Mouse (Mus musculus): Measurements from ENCODE around the gene Smpd4. TPM values are rescaled to one million over a fixed set of nuclear protein-coding genes. Genes with fewer than 3 reads are reported as not detected.

Gene Smpd4
- polyA plus RNA-seq, 1 experiment = 113 TPM

DNA sequence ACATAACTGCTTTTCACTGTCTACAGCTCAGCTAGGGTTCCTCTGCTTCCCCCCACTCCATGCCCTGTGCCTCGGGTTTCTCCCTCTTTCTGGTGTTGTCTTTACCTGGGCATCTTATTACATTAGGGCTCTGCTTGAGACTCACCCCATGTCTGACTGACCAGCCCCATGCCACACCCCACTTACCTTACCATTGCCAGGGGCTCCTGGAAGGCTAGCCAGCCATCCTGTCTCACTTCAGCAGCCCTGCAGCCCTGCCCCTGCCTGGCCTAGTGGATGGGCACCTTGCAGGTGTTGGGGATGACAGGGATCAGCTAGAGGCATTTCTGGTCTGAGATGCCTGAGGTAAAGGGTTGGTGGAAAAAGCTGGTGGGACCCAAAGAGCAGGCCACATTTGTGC lies 28.0 kb downstream of the Smpd4 start:
- Histone ChIP-seq H3K4me3 (replicated peaks; ENCODE audit: insufficient read depth, low read depth, low read length) (peak overlapping the region; percentile 65), H3K4me1 (ENCODE audit: control insufficient read depth, insufficient read depth, low read length) (peaks cover 54% of the 10 kb centered on the region), H3K27me3 (ENCODE audit: control insufficient read depth, insufficient read depth, low read length) (no peaks in the 10 kb centered on the region), H3K27ac (ENCODE audit: insufficient read depth, low read length) (peak overlapping the region; percentile 83)
- TF ChIP-seq CTCF (IDR thresholded peaks at IDR 0.05; ENCODE audit: borderline replicate concordance, insufficient read depth, low read depth, low read length) (no peak), POLR2A (IDR thresholded peaks at IDR 0.05; ENCODE audit: borderline replicate concordance, insufficient read depth, low read length) (no peak)
- 7% methylated on average over 1 of the region's 1 CpGs for WGBS
- DNase-seq = peak in 1 of 2 experiments; percentile 51

- Histone ChIP-seq H3K4me3 (replicated peaks; ENCODE audit: insufficient read depth, low read depth, low read length) (peak overlapping the region; percentile 65), H3K27ac (ENCODE audit: insufficient read depth, low read length) (peak overlapping the region; percentile 83)
- WGBS = 29% methylated on average over 10 of the region's 10 CpGs
These were observed 28.6 kb downstream of the Smpd4 start for GRCm38 (mm10) chr16:17647566-17648340.

DNA sequence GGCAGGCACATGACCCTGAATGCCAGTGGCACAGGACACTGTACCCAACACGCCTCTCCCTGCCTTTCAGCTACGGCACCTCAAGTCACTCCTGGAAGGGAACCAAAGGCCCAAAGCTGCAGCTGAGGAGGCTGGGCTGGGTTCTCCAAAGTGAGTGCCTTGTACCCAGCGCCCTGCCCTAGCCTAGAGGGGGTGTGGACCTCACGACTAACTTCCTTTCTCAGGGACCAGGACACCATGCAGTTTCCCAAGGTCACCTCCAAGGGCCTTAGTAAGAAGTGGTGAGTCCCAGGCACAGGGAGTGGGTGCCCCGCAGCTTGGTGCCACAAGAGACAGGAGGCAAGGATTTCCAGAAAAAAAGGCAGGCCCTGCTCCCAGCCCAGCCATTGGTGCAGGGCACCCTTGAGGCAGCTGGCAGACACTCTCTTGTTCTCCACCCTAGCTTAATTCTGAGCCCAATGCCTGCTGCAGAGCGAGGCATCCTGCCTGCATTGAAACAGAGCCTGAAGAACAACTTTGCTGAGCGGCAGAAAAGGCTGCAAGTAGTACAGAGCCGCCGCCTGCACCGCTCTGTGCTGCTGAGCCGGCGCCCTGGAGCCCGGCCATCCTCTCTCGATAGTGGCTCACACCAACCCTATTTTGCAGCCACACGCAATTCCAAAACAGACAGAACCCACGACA lies 30.9 kb downstream of the Smpd4 start:
- H3K4me1 ChIP-seq (ENCODE audit: control insufficient read depth, insufficient read depth, low read length) = peaks cover 66% of the 10 kb centered on the region
- WGBS = 39% methylated on average over 16 of the region's 16 CpGs
- DNase-seq = peak in 1 of 2 experiments; percentile 55
- no peak for TF ChIP-seq CTCF (IDR thresholded peaks at IDR 0.05; ENCODE audit: borderline replicate concordance, insufficient read depth, low read depth, low read length)
- 0 out of 2 replicates have a peak, but pooled peaks have one; percentile 11 for TF ChIP-seq POLR2A (IDR thresholded peaks at IDR 0.05; ENCODE audit: borderline replicate concordance, insufficient read depth, low read length)
- peak overlapping the region; percentile 78 for H3K27ac ChIP-seq (ENCODE audit: insufficient read depth, low read length)
- no peak overlapping the region for H3K4me3 ChIP-seq (replicated peaks; ENCODE audit: insufficient read depth, low read depth, low read length)
- H3K27me3 ChIP-seq (ENCODE audit: control insufficient read depth, insufficient read depth, low read length) = no peaks in the 10 kb centered on the region

More at GRCm38 (mm10) chr16:17647566-17648340, 28.6 kb downstream of the Smpd4 start:
- TF ChIP-seq CTCF (IDR thresholded peaks at IDR 0.05; ENCODE audit: borderline replicate concordance, insufficient read depth, low read depth, low read length) = no peak
- TF ChIP-seq POLR2A (IDR thresholded peaks at IDR 0.05; ENCODE audit: borderline replicate concordance, insufficient read depth, low read length) = no peak
- H3K4me1 ChIP-seq (ENCODE audit: control insufficient read depth, insufficient read depth, low read length) = peaks cover 55% of the 10 kb centered on the region
- DNase-seq = peak; percentile 63 to 68
- H3K27me3 ChIP-seq (ENCODE audit: control insufficient read depth, insufficient read depth, low read length) = no peaks in the 10 kb centered on the region

DNA sequence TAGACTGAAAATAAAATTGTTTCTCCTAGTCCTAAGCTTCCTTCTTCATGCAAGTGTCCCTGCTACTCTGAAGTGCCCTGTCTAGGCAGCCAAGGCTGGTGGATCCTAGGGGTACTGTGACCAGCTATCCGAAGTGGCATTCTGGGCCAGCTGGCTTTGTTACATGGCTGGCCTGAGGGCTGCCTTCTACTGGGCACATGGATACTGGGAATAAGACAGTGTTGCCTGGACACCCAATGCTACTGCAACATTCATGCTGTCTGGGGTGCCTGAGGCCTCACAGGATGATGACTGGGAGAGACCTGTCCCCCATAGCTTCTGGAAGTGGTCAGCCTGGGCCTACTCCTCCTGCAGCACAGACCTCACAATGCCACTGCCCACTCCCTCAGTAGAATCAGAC lies 31.6 kb downstream of the Smpd4 start:
- peak; percentile 57 to 60 for DNase-seq
- Histone ChIP-seq H3K27me3 (ENCODE audit: control insufficient read depth, insufficient read depth, low read length) (no peaks in the 10 kb centered on the region), H3K4me3 (replicated peaks; ENCODE audit: insufficient read depth, low read depth, low read length) (no peak overlapping the region), H3K27ac (ENCODE audit: insufficient read depth, low read length) (peak overlapping the region; percentile 78), H3K4me1 (ENCODE audit: control insufficient read depth, insufficient read depth, low read length) (peaks cover 72% of the 10 kb centered on the region)
- 0% methylated on average over 1 of the region's 1 CpGs for WGBS
- TF ChIP-seq POLR2A (IDR thresholded peaks at IDR 0.05; ENCODE audit: borderline replicate concordance, insufficient read depth, low read length) = 0 out of 2 replicates have a peak, but pooled peaks have one; percentile 15
- TF ChIP-seq CTCF (IDR thresholded peaks at IDR 0.05; ENCODE audit: borderline replicate concordance, insufficient read depth, low read depth, low read length) = no peak

DNA sequence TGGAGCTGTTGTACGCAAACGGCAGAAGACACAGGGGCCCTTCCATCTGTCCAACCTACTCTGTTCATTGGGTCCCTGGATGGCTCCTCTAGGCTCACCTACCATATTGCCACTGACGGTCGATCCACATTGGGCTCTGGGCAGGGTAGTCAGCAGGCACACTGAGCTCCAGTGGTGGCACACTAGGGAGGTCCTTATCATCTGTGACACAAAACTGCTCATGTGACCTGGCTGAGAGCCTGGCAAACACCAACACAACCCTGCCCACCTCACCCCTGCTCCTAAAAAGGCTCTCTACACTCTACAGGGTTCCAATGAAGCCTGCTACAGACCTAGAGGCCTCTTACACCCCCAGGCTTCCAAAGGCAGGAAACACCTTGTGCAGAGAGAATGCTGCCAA lies 33.5 kb downstream of the Smpd4 start:
- H3K27ac ChIP-seq (ENCODE audit: insufficient read depth, low read length) = peak overlapping the region; percentile 15; the same call in 1 of the 2 replicates
- DNase-seq = peak in 1 of 2 experiments; percentile 39
- TF ChIP-seq POLR2A (IDR thresholded peaks at IDR 0.05; ENCODE audit: borderline replicate concordance, insufficient read depth, low read length) (no peak), CTCF (IDR thresholded peaks at IDR 0.05; ENCODE audit: borderline replicate concordance, insufficient read depth, low read depth, low read length) (no peak)
- 30% methylated on average over 4 of the region's 4 CpGs for WGBS
- no peaks in the 10 kb centered on the region for H3K27me3 ChIP-seq (ENCODE audit: control insufficient read depth, insufficient read depth, low read length)
- H3K4me1 ChIP-seq (ENCODE audit: control insufficient read depth, insufficient read depth, low read length) = peaks cover 80% of the 10 kb centered on the region
- H3K4me3 ChIP-seq (replicated peaks; ENCODE audit: insufficient read depth, low read depth, low read length) = no peak overlapping the region

GRCm38 (mm10) chr16:17653601-17654000 lies 34.4 kb downstream of the Smpd4 start:
- TF ChIP-seq CTCF (IDR thresholded peaks at IDR 0.05; ENCODE audit: borderline replicate concordance, insufficient read depth, low read depth, low read length) (no peak), POLR2A (IDR thresholded peaks at IDR 0.05; ENCODE audit: borderline replicate concordance, insufficient read depth, low read length) (no peak)
- Histone ChIP-seq H3K4me3 (replicated peaks; ENCODE audit: insufficient read depth, low read depth, low read length) (no peak overlapping the region), H3K27me3 (ENCODE audit: control insufficient read depth, insufficient read depth, low read length) (no peaks in the 10 kb centered on the region), H3K4me1 (ENCODE audit: control insufficient read depth, insufficient read depth, low read length) (peaks cover 70% of the 10 kb centered on the region), H3K27ac (ENCODE audit: insufficient read depth, low read length) (0 out of 2 replicates have a peak overlapping the region, but pooled peaks have one; percentile 47)
- DNase-seq = peak in 1 of 2 experiments; percentile 25
- WGBS = 94% methylated on average over 5 of the region's 5 CpGs

GRCm38 (mm10) chr16:17654188-17654795 lies 35.1 kb downstream of the Smpd4 start:
- 19% methylated on average over 4 of the region's 4 CpGs for WGBS
- DNase-seq = peak; percentile 51 to 60
- H3K4me1 ChIP-seq (ENCODE audit: control insufficient read depth, insufficient read depth, low read length) = peaks cover 64% of the 10 kb centered on the region
- H3K27ac ChIP-seq (ENCODE audit: insufficient read depth, low read length) = peak overlapping the region; percentile 47
- TF ChIP-seq CTCF (IDR thresholded peaks at IDR 0.05; ENCODE audit: borderline replicate concordance, insufficient read depth, low read depth, low read length) (no peak), POLR2A (IDR thresholded peaks at IDR 0.05; ENCODE audit: borderline replicate concordance, insufficient read depth, low read length) (no peak)
- no peaks in the 10 kb centered on the region for H3K27me3 ChIP-seq (ENCODE audit: control insufficient read depth, insufficient read depth, low read length)
- H3K4me3 ChIP-seq (replicated peaks; ENCODE audit: insufficient read depth, low read depth, low read length) = no peak overlapping the region

All from cerebellum, adult 2 months (tissue).